9 mouse cellular contexts compared by ENCODE assay signal in the genomic region with DNA sequence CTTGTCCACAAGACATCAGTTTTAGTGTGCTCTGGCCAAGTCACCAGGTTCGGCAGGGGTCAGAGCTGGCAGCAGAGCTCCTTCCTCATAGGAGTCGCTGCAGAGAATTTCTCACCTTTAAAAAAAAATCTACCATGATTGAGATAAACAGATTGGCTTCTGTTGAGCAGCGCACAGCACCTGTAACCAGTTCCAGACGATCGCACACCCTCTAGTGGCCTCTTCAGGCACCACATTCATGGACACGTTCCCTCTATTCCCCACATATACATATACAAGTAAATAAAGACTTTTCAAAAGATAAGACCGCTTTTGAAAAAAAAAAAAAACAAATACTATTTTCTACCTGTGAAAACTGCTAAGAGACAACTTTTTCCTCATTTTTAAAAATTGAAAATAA.
A peak's percentile ranks its signal among the peaks of the same experiment; 100 is the strongest.
DNase-seq lines count a peak whose midpoint lies in the region; ATAC-seq and TF ChIP-seq lines count a peak whose summit lies in the region.
"Had no signal": no experiment of that assay in that cellular context is flagged by ENCODE, and none has a peak within 500 bp of the region (broad histone marks: within the 10 kb centered on the region; RNA-seq: fewer than 3 reads in every experiment).

No protein-coding gene starts in this region.

- DNase-seq in heart, adult 18-20 months, result peak; percentile 29 to 60
- no peak for DNase-seq in heart, adult 11 months
- peak; percentile 72 for DNase-seq in 416B (ENCODE audit: low read depth)
- DNase-seq in adrenal gland, postnatal 25 days, result peak; percentile 40
- peak; percentile 76 for DNase-seq in embryonic facial prominence, embryonic 11.5 days (ENCODE audit: low spot score)
- peak in 1 of 3 experiments; percentile 20 for DNase-seq in liver, embryonic 14.5 days (ENCODE audit: low read depth in 3 of 3, low spot score in 3 of 3)
- DNase-seq in right cerebral cortex, postnatal 25 days, result peak; percentile 30

- no peak for TF ChIP-seq EP300 in liver, embryonic 14.5 days (IDR thresholded peaks at IDR 0.05; ENCODE audit: low read depth)

- no peaks in the 10 kb centered on the region for H3K9me3 ChIP-seq in embryonic facial prominence, embryonic 11.5 days (replicated peaks; ENCODE audit: control insufficient read depth, low read length)
- H3K9me3 ChIP-seq in liver, embryonic 14.5 days (ENCODE audit: control insufficient read depth, low read length), result no peaks in the 10 kb centered on the region
- H3K9me3 ChIP-seq: limb, embryonic 12.5 days had no signal

- H3K27ac ChIP-seq in embryonic facial prominence, embryonic 11.5 days (replicated peaks; ENCODE audit: low read depth, low read length), result no peak overlapping the region
- H3K27ac ChIP-seq in liver, embryonic 14.5 days, result no peak overlapping the region
- H3K27ac ChIP-seq: limb, embryonic 12.5 days had no signal

- no peak overlapping the region for H3K4me2 ChIP-seq in embryonic facial prominence, embryonic 11.5 days (ENCODE audit: low read depth, low read length)
- H3K4me2 ChIP-seq in liver, embryonic 14.5 days (ENCODE audit: low read depth), result no peak overlapping the region
- H3K4me2 ChIP-seq: limb, embryonic 12.5 days had no signal

- H3K36me3 ChIP-seq in embryonic facial prominence, embryonic 11.5 days (replicated peaks; ENCODE audit: control insufficient read depth, insufficient read depth, low read depth, low read length), result no peaks in the 10 kb centered on the region
- no peaks in the 10 kb centered on the region for H3K36me3 ChIP-seq in liver, embryonic 14.5 days (replicated peaks; ENCODE audit: control insufficient read depth, insufficient read depth, low read depth)
- H3K36me3 ChIP-seq: limb, embryonic 12.5 days had no signal

- no peaks in the 10 kb centered on the region for H3K4me1 ChIP-seq in embryonic facial prominence, embryonic 11.5 days (ENCODE audit: control insufficient read depth, insufficient read depth, low read length)
- H3K4me1 ChIP-seq in liver, embryonic 14.5 days (replicated peaks; ENCODE audit: control insufficient read depth in 2 of 2, insufficient read depth in 2 of 2, low read length in 1 of 2), result no peaks in the 10 kb centered on the region
- H3K4me1 ChIP-seq: limb, embryonic 12.5 days had no signal

- TF ChIP-seq CTCF in liver, embryonic 14.5 days (IDR thresholded peaks at IDR 0.05; ENCODE audit: low read depth), result peak; percentile 63

- no peak overlapping the region for H3K9ac ChIP-seq in embryonic facial prominence, embryonic 11.5 days (replicated peaks; ENCODE audit: low read length)
- H3K9ac ChIP-seq in liver, embryonic 14.5 days (replicated peaks), result no peak overlapping the region
- H3K9ac ChIP-seq: limb, embryonic 12.5 days had no signal

- H3K4me3 ChIP-seq in embryonic facial prominence, embryonic 11.5 days (ENCODE audit: low read depth, low read length), result no peak overlapping the region
- no peak overlapping the region for H3K4me3 ChIP-seq in liver, embryonic 14.5 days (ENCODE audit: insufficient read depth in 1 of 2, low read depth in 2 of 2, low read length in 2 of 2)
- H3K4me3 ChIP-seq: limb, embryonic 12.5 days had no signal

- no peak for ATAC-seq in embryonic facial prominence, embryonic 11.5 days (replicated peaks; ENCODE audit: insufficient number of reproducible peaks, low FRiP score, low TSS enrichment, low read depth)
- peak; percentile 63 for ATAC-seq in inflammation-experienced regulatory T-cells, adult 6 months
- ATAC-seq in liver, embryonic 14.5 days (ENCODE audit: insufficient read depth), result no peak

- H3K27me3 ChIP-seq in embryonic facial prominence, embryonic 11.5 days (ENCODE audit: control insufficient read depth, insufficient read depth, low read length), result no peaks in the 10 kb centered on the region
- no peaks in the 10 kb centered on the region for H3K27me3 ChIP-seq in liver, embryonic 14.5 days (ENCODE audit: control insufficient read depth, insufficient read depth, low read length)
- H3K27me3 ChIP-seq: limb, embryonic 12.5 days had no signal

- WGBS in embryonic facial prominence, embryonic 11.5 days, result 26% methylated on average over 7 of the region's 7 CpGs
- 23% methylated on average over 7 of the region's 7 CpGs for WGBS in liver, embryonic 14.5 days (ENCODE audit: insufficient replicate concordance)
